Mouse (Mus musculus) neural tube, embryonic 15.5 days (tissue): Measurements from ENCODE around the gene Chka. TPM values are rescaled to one million over a fixed set of nuclear protein-coding genes. Genes with fewer than 3 reads are reported as not detected.

Experiments used
- ATAC-seq: fragments of 200-750 bp; cut with Nextera tagmentation; 2 replicates; pipeline ENCODE4 v1.8.0; 2017; ENCODE audit warnings: mild to moderate bottlenecking, moderate TSS enrichment, moderate library complexity; ENCODE audit not compliant: low FRiP score
- H3K27ac ChIP-seq: fragments of 300-500 bp; sonication (generic); replicated peaks from 2 replicates; pipeline ENCODE4 v1.5.1; 2015; ENCODE audit warnings: mild to moderate bottlenecking, inconsistent platforms
- H3K27me3 ChIP-seq: fragments of 300-500 bp; sonication (generic); replicated peaks from 2 replicates; pipeline ENCODE4 v1.6.1; 2015; ENCODE audit warnings: inconsistent platforms
- H3K36me3 ChIP-seq: fragments of 300-500 bp; sonication (generic); 2 replicates; pipeline ENCODE4 v1.6.1; 2015; ENCODE audit warnings: inconsistent platforms
- H3K4me1 ChIP-seq: fragments of 300-500 bp; sonication (generic); 2 replicates; pipeline ENCODE4 v1.6.1; 2015; ENCODE audit warnings: inconsistent platforms
- H3K4me2 ChIP-seq: fragments of 300-500 bp; sonication (generic); 2 replicates; pipeline ENCODE4 v1.6.1; 2015; ENCODE audit warnings: inconsistent platforms, mild to moderate bottlenecking, moderate library complexity
- H3K4me3 ChIP-seq: fragments of 300-500 bp; sonication (generic); replicated peaks from 2 replicates; pipeline ENCODE4 v1.5.1; 2015; ENCODE audit warnings: mild to moderate bottlenecking, inconsistent platforms
- H3K9ac ChIP-seq: fragments of 300-500 bp; sonication (generic); replicated peaks from 2 replicates; pipeline ENCODE4 v1.6.1; 2015; ENCODE audit warnings: mild to moderate bottlenecking, inconsistent platforms
- H3K9me3 ChIP-seq: fragments of 300-500 bp; sonication (generic); replicated peaks from 2 replicates; pipeline ENCODE4 v1.6.1; 2016; ENCODE audit warnings: inconsistent platforms
- WGBS: fragments of 180-500 bp; shearing (Covaris S2); methylation state at CpG from one replicate; pipeline ENCODE4 v1.1.7; 2015; ENCODE audit warnings: mixed read lengths; 5-methylcytosine and 5-hydroxymethylcytosine counted together
- polyA plus RNA-seq: library from polyadenylated mRNA; unstranded; fragments of >200 nt; fragmentation: Nextera tagmentation; extraction: Ambion mirVana; gene quantifications from 2 replicates; pipeline ENCODE4 v1.2.1, GENCODE M21; 2015

Gene Chka
- polyA plus RNA-seq, 1 experiment from 2014 or later, result 68.7 TPM

DNA sequence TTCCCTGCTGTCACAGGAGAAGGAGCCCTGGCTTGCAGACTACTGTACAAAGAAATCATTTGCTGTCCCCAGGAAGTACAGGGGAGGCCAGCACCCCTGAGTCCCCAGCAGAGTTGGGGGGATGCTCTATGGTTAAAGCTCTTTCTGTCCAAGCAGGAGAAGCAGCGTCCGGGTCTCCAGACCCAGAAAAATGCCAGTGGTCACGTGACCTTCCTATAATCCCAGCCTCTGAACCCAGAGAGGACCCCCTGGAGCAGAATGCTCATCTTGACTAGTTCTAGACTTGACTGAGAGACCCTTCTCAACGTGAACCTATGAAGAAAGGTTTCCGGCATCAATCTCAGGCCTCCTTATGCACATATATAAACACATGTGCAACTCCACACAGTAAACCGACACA lies 74.3 kb downstream of the Chka start:
- H3K4me3 ChIP-seq, result no peak overlapping the region
- ATAC-seq, result no peak
- WGBS, result 82% methylated on average over 6 of the region's 6 CpGs
- no peak overlapping the region for H3K27ac ChIP-seq
- H3K9me3 ChIP-seq, result no peaks in the 10 kb centered on the region
- no peaks in the 10 kb centered on the region for H3K27me3 ChIP-seq
- H3K4me1 ChIP-seq, result peaks cover 17% of the 10 kb centered on the region
- no peak overlapping the region for H3K9ac ChIP-seq
- H3K36me3 ChIP-seq, result no peaks in the 10 kb centered on the region
- no peak overlapping the region for H3K4me2 ChIP-seq

DNA sequence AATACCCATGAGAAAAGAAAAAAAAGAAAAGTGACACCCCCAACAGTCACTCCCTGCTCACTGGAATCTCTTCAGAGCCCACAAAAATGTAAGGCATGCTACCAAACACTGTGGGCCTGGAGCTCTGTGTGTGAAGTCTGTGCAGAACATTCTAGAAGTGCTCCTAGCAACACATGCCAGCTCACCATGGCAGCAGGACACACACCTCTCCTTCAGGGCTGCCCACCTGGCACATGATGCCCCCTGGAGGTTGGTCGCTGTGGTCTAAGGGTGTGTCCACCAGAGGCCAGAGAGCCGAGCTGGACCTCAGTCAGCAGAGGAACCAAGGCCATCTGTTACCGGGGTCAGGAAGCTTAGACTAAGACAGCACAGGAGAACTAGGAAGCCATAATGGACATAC lies 74.7 kb downstream of the Chka start:
- H3K4me1 ChIP-seq, result peaks cover 20% of the 10 kb centered on the region
- 70% methylated on average over 3 of the region's 3 CpGs for WGBS

DNA sequence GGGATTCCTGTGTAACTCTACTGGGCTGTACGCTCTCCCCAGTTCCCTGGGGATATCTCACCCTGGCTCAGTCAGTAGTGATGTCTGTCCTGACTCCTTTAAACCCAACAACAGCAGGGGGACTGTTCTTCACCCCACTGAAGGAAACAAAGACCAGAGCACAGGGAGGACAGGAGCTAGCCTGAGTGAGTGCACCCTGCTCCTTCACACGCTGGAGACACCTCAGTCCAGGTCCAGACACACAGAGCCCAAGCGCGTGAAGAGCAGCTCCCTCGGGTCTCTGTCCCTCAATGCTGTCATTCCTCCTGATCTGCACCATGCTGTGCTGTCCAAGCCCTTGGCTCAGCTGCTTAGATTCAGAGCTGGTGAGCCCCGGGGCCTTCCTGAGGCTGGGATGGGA lies 75.1 kb downstream of the Chka start:
- Histone ChIP-seq H3K27ac (no peak overlapping the region; the same call in 1 of the 2 replicates), H3K4me3 (no peak overlapping the region), H3K9me3 (no peaks in the 10 kb centered on the region), H3K27me3 (no peaks in the 10 kb centered on the region), H3K4me2 (no peak overlapping the region), H3K36me3 (no peaks in the 10 kb centered on the region), H3K4me1 (peaks cover 20% of the 10 kb centered on the region), H3K9ac (no peak overlapping the region)
- WGBS, result 64% methylated on average over 6 of the region's 6 CpGs
- no peak for ATAC-seq

More for the DNA sequence above, 74.7 kb downstream of the Chka start:
- H3K27me3 ChIP-seq, result no peaks in the 10 kb centered on the region
- no peak overlapping the region for H3K27ac ChIP-seq
- H3K9me3 ChIP-seq, result no peaks in the 10 kb centered on the region
- H3K9ac ChIP-seq, result no peak overlapping the region
- no peak overlapping the region for H3K4me2 ChIP-seq
- H3K4me3 ChIP-seq, result no peak overlapping the region
- no peaks in the 10 kb centered on the region for H3K36me3 ChIP-seq
- no peak for ATAC-seq

DNA sequence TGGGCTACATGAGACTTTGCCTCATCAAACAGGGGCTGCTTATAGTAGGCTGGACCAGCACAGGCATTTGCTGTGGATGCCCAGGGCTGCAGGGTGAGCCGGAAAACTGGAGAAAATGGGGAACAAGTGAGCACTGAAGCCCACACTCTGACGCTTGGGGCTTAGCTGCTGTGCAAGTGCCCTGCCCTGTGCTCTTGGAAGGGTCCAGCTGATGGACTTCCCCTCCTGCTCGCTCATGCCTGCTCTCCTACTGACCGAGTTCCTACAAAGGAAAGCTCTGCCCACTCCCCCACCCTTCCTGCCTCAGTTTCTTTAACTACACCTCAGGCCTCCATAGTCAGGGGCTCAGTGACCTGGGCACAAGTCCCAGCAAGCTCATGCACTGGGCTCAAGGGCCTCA lies 76.4 kb downstream of the Chka start:
- Histone ChIP-seq H3K9ac (no peak overlapping the region), H3K4me3 (no peak overlapping the region), H3K4me1 (peaks cover 20% of the 10 kb centered on the region), H3K27me3 (no peaks in the 10 kb centered on the region), H3K36me3 (no peaks in the 10 kb centered on the region), H3K4me2 (no peak overlapping the region), H3K9me3 (no peaks in the 10 kb centered on the region), H3K27ac (no peak overlapping the region)
- ATAC-seq, result no peak
- 77% methylated on average over 4 of the region's 4 CpGs for WGBS

DNA sequence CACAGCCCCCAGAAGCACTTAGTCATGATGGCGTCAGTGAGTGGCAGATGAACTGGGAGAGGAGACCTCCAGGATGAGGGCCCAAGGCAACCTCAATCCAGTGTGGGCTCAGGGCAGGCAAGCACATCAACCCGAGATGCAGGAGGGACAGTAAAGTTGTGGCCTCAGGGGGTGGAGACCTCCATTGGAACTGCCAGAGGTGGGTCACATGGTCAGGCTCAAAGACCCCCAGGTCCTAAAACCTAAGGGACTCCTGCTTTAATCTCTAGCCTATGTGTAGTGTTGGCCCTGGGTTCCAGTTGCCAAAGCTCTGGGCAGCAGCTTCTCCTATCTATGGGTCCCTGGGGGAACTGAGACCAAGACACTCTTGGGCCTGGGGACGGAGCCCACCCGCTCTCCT lies 77.2 kb downstream of the Chka start:
- Histone ChIP-seq H3K27ac (peak overlapping the region; percentile 76), H3K4me1 (peaks cover 20% of the 10 kb centered on the region), H3K9ac (no peak overlapping the region), H3K4me2 (no peak overlapping the region), H3K9me3 (no peaks in the 10 kb centered on the region), H3K27me3 (no peaks in the 10 kb centered on the region; the same call in 1 of the 2 replicates), H3K4me3 (no peak overlapping the region), H3K36me3 (no peaks in the 10 kb centered on the region)
- WGBS, result 78% methylated on average over 4 of the region's 4 CpGs
- ATAC-seq, result no peak

DNA sequence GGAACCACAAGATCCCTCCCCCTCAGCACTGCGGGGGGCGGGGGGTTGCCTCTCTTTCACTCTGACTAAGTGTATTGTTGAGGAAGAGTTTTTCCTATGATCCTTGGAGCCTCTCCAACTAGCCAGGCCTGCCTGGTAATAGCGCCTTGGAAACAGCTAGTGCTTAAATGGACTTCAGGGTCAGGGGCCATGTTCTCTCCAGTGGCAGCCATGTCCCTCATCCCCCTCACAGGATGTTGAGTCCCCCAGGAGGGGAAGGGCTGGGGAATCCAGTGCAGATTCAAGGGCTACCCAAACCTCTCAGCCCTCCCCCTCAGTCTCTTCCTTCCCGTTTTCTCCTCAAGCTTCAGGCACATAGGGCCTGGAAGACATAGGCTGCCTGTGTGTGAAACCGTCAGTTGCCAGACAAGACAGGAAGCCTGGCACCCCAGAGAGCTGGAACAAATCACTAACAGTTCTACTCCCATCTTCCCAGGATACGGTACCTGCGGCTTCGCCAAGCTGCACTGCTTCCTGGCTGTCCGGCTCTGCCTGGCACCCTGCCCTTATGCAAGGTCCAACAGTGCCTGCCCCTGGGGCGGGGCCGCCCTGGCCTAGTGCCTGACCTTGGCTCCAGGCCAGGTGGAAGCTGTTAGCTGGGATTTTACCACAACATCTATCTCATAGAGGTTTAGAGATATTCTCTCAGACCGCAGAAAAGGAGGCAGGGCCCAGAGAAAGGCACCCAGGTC lies 77.8 kb downstream of the Chka start, which contains the start of gene Aldh3b1:
TSS of gene Aldh3b1 (minus strand) at position 598 of the 731 bp plus-strand sequence.
- Histone ChIP-seq H3K9me3 (no peaks in the 10 kb centered on the region), H3K4me3 (no peak within 1 kb of the TSS), H3K4me1 (peaks cover 20% of the 10 kb centered on the region), H3K36me3 (no peaks in the 10 kb centered on the region), H3K27ac (peak within 1 kb of the TSS; percentile 76), H3K27me3 (no peaks in the 10 kb centered on the region; the same call in 1 of the 2 replicates), H3K9ac (no peak within 1 kb of the TSS), H3K4me2 (peak within 1 kb of the TSS; percentile 27)
- WGBS, result 50% methylated on average over 12 of the region's 12 CpGs
- peak; percentile 78 for ATAC-seq

DNA sequence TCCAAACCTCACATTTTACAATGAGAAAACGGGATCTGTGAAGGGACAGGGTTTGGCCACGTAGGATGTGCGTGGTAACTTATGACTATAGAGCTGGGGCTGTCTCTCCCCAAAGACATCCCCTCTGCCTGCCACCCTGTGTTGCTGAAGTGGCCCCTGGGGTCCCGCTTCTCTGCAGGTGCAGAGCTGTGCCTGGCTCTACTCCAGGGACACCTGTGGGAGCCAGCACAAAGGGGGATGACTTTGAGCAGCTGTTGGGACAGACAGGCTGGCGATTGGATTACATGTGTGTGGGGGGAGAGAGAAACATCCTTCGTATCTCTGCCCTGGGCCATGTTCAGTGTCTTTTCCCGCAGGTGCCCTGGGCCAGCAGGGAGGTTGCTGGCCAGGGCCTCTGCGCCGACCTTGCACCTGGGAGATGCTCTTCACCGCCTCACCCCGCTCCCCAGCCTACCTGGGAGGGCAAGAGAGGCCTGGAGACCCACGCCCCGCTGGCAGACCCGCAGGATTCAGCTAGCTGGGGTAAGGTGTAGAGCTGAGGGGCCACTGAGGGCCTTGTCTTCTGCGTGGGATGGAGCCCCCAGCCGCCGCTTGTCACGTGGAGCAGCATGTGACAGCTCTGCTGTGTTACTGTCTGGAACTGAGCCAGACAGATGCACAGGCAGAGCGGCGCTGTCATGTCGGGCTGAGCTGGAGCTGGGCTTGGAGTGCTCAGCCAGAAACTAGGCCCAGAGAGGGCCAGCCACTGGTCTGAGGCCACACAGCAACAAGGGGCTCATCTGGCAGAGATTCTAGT lies 78.9 kb downstream of the Chka start:
- Histone ChIP-seq H3K36me3 (no peaks in the 10 kb centered on the region), H3K4me1 (peaks cover 25% of the 10 kb centered on the region), H3K4me2 (no peak overlapping the region), H3K27ac (peak overlapping the region; percentile 76), H3K27me3 (peaks cover 6% of the 10 kb centered on the region), H3K9ac (no peak overlapping the region), H3K4me3 (no peak overlapping the region), H3K9me3 (no peaks in the 10 kb centered on the region)
- ATAC-seq, result no peak
- WGBS, result 69% methylated on average over 21 of the region's 21 CpGs

DNA sequence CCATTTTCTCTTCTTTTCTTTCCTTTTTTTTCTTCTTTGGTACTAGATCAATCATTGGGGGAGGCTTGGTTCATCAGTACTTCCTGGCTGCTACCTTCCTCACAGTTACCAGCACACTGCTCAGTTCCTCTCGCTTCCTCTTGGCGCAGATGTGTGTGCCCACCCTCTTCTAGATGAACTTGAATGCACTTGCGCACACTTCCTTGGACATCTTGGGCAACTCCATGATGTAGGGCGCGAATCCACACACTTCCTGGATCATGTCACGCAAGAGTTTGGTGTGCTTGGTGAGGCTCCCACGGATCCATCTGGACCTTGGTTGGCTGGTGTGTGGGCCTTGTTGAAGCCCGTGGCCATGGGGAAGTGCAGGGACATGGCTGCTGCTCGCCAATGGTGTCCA lies 80.1 kb downstream of the Chka start:
- Histone ChIP-seq H3K4me3 (no peak overlapping the region), H3K9me3 (no peaks in the 10 kb centered on the region), H3K4me1 (peaks cover 35% of the 10 kb centered on the region), H3K9ac (no peak overlapping the region), H3K4me2 (no peak overlapping the region), H3K27me3 (peaks cover 14% of the 10 kb centered on the region), H3K27ac (no peak overlapping the region), H3K36me3 (no peaks in the 10 kb centered on the region)
- no peak for ATAC-seq
- WGBS, result 92% methylated on average over 9 of the region's 9 CpGs

DNA sequence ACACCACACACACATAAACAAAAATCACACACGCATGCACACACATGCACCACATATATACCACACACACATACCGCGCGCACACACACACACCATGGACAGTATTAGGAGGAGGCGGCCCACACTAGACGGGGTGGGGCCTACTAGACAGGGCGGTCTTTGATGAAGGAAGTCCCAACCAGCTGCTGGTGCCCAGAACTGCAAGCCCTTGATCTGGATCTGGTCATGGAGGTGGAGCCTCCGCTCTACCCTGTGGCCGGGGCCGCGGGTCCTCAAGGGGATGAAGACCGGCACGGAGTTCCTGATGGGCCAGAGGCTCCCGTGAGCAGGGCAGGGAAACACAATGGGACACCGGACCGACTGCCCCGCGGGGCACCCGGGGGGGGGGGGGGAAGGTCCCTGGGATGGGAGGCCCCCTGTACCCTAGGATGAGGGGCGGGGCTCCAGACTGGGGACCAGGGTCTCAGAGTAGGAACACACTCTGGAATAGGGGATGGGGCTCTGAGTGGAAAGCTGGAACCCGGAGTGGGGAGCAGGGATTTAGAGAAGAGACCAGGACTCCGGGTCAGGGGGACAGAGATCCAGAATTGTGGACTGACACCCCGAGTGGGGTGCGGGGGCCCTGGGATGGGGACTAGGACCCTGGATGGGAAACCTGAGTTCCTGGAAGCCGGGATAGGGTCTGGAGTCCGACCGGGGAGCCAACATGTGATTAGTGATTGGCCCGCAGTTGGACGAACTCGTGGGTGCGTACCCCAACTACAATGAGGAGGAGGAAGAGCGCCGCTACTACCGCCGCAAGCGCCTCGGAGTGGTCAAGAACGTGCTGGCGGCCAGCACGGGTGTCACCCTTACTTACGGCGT lies 83.7 kb downstream of the Chka start, which contains the start of gene Unc93b1:
TSS of gene Unc93b1 (plus strand) at position 155 of the 864 bp plus-strand sequence.
- Histone ChIP-seq H3K27ac (no peak within 1 kb of the TSS), H3K9ac (peak within 1 kb of the TSS; percentile 53), H3K4me3 (peak within 1 kb of the TSS; percentile 42), H3K27me3 (peaks cover 14% of the 10 kb centered on the region), H3K36me3 (no peaks in the 10 kb centered on the region), H3K4me2 (peak within 1 kb of the TSS; percentile 76), H3K9me3 (no peaks in the 10 kb centered on the region), H3K4me1 (peaks cover 24% of the 10 kb centered on the region)
- 7% methylated on average over 37 of the region's 42 CpGs for WGBS
- ATAC-seq, result peak; percentile 63

DNA sequence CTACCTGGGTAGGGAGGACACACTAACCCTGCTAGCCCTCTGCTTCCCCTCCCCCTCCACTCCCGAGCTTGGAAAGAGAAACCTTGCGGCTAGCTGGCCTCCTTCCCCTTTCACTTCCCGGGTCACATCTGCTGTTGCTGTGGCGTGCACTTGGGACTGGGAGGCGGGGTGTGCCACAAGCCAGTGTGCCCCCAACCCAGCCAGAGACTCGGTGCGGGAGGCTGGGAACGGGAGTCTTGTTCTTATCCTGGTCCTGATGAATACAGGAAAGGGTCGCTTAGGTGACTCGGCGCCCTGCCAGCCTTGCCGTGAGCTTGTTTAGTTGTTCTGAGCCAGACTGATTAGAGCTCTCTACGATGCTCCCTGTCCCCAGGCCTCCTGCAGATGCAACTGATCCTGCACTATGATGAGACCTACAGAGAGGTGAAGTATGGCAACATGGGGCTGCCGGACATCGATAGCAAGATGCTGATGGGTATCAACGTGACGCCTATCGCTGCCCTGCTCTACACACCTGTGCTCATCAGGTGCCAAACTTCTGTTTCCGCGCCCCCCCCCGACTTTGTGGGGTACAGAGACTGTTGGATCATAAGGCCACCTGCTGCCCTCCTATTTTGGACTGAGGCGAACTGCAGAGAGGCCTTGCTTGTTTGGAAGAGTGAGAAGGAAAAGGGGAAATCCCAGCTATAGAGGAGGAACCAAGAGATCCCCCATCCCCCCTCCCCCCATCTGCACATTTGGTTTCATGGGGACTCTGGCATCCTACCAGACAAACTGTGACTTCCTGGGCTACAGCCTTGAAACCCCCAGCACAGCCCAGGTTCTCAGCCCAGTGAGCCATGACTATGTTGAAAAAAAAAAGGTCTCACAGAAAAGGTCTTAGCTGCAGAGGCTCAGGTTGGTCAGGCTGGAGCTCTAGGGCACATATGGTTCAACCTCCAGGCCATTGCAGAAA lies 84.6 kb downstream of the Chka start:
- ATAC-seq, result peak; percentile 11; the same call in 1 of the 2 replicates

More for the DNA sequence above, 84.6 kb downstream of the Chka start:
- Histone ChIP-seq H3K4me1 (peaks cover 16% of the 10 kb centered on the region), H3K4me3 (peak overlapping the region; percentile 42), H3K9me3 (no peaks in the 10 kb centered on the region), H3K36me3 (no peaks in the 10 kb centered on the region), H3K4me2 (peak overlapping the region; percentile 76), H3K9ac (peak overlapping the region; percentile 53), H3K27me3 (peaks cover 14% of the 10 kb centered on the region), H3K27ac (no peak overlapping the region)
- 10% methylated on average over 22 of the region's 22 CpGs for WGBS
